Mouse (Mus musculus): ENCODE results near the gene Kank1. TPM values are rescaled to one million over a fixed set of nuclear protein-coding genes. Genes with fewer than 3 reads are reported as not detected.

Gene Kank1
- polyA plus RNA-seq, 1 experiment from 2014 or later = 8.3 TPM

GRCm38 (mm10) chr19:25436789-25437650, 200.2 kb downstream of the Kank1 start:
- H3K4me1 ChIP-seq (ENCODE audit: control insufficient read depth, low read depth, low read length) = no peaks in the 10 kb centered on the region; the same call in 1 of the 2 replicates
- no peak overlapping the region for H3K4me3 ChIP-seq (ENCODE audit: low read depth, low read length)
- H3K4me2 ChIP-seq (ENCODE audit: low read depth, low read length) = no peak overlapping the region
- 50% methylated on average over 20 of the region's 20 CpGs for WGBS (ENCODE audit: insufficient replicate concordance)
- no peak overlapping the region for H3K27ac ChIP-seq (ENCODE audit: low read length)
- no peaks in the 10 kb centered on the region for H3K27me3 ChIP-seq (ENCODE audit: control insufficient read depth, insufficient read depth, low read depth, low read length)
- H3K9me3 ChIP-seq (replicated peaks; ENCODE audit: control insufficient read depth, low read length) = no peaks in the 10 kb centered on the region
- no peaks in the 10 kb centered on the region for H3K36me3 ChIP-seq (ENCODE audit: control insufficient read depth, insufficient read depth)
- ATAC-seq (ENCODE audit: low read depth) = no peak
- no peak overlapping the region for H3K9ac ChIP-seq (ENCODE audit: low read depth, low read length)

- 69% methylated on average over 6 of the region's 6 CpGs for WGBS (ENCODE audit: insufficient replicate concordance)
- no peaks in the 10 kb centered on the region for H3K9me3 ChIP-seq (replicated peaks; ENCODE audit: control insufficient read depth, low read length)
- H3K4me3 ChIP-seq (ENCODE audit: low read depth, low read length) = no peak overlapping the region
- no peaks in the 10 kb centered on the region for H3K27me3 ChIP-seq (ENCODE audit: control insufficient read depth, insufficient read depth, low read depth, low read length)
- no peaks in the 10 kb centered on the region for H3K36me3 ChIP-seq (ENCODE audit: control insufficient read depth, insufficient read depth)
- no peak overlapping the region for H3K27ac ChIP-seq (ENCODE audit: low read length)
- no peaks in the 10 kb centered on the region; the same call in 1 of the 2 replicates for H3K4me1 ChIP-seq (ENCODE audit: control insufficient read depth, low read depth, low read length)
- ATAC-seq (ENCODE audit: low read depth) = no peak
- H3K9ac ChIP-seq (ENCODE audit: low read depth, low read length) = no peak overlapping the region
- no peak overlapping the region for H3K4me2 ChIP-seq (ENCODE audit: low read depth, low read length)
These were observed 201.5 kb downstream of the Kank1 start for GRCm38 (mm10) chr19:25438246-25438645.

- Histone ChIP-seq H3K4me1 (ENCODE audit: control insufficient read depth, low read depth, low read length) (no peaks in the 10 kb centered on the region; the same call in 1 of the 2 replicates), H3K9ac (ENCODE audit: low read depth, low read length) (no peak overlapping the region), H3K27ac (ENCODE audit: low read length) (no peak overlapping the region), H3K36me3 (ENCODE audit: control insufficient read depth, insufficient read depth) (no peaks in the 10 kb centered on the region), H3K4me3 (ENCODE audit: low read depth, low read length) (no peak overlapping the region), H3K9me3 (replicated peaks; ENCODE audit: control insufficient read depth, low read length) (no peaks in the 10 kb centered on the region), H3K27me3 (ENCODE audit: control insufficient read depth, insufficient read depth, low read depth, low read length) (no peaks in the 10 kb centered on the region), H3K4me2 (ENCODE audit: low read depth, low read length) (no peak overlapping the region)
- ATAC-seq (ENCODE audit: low read depth) = no peak
- WGBS (ENCODE audit: insufficient replicate concordance) = 71% methylated on average over 6 of the region's 6 CpGs
These were observed 203.0 kb downstream of the Kank1 start for GRCm38 (mm10) chr19:25439807-25440206.

- no peaks in the 10 kb centered on the region for H3K9me3 ChIP-seq (replicated peaks; ENCODE audit: control insufficient read depth, low read length)
- ATAC-seq (ENCODE audit: low read depth) = no peak
- no peak overlapping the region for H3K9ac ChIP-seq (ENCODE audit: low read depth, low read length)
- H3K4me2 ChIP-seq (ENCODE audit: low read depth, low read length) = no peak overlapping the region
- 44% methylated on average over 4 of the region's 4 CpGs for WGBS (ENCODE audit: insufficient replicate concordance)
- no peak overlapping the region for H3K27ac ChIP-seq (ENCODE audit: low read length)
- H3K4me3 ChIP-seq (ENCODE audit: low read depth, low read length) = no peak overlapping the region
- H3K36me3 ChIP-seq (ENCODE audit: control insufficient read depth, insufficient read depth) = no peaks in the 10 kb centered on the region
- no peaks in the 10 kb centered on the region for H3K4me1 ChIP-seq (ENCODE audit: control insufficient read depth, low read depth, low read length)
- H3K27me3 ChIP-seq (ENCODE audit: control insufficient read depth, insufficient read depth, low read depth, low read length) = no peaks in the 10 kb centered on the region
These were observed 204.0 kb downstream of the Kank1 start for GRCm38 (mm10) chr19:25440736-25441135.

- Histone ChIP-seq H3K4me3 (ENCODE audit: low read depth, low read length) (no peak overlapping the region), H3K4me2 (ENCODE audit: low read depth, low read length) (no peak overlapping the region), H3K27ac (ENCODE audit: low read length) (no peak overlapping the region), H3K9ac (ENCODE audit: low read depth, low read length) (no peak overlapping the region), H3K27me3 (ENCODE audit: control insufficient read depth, insufficient read depth, low read depth, low read length) (no peaks in the 10 kb centered on the region), H3K36me3 (ENCODE audit: control insufficient read depth, insufficient read depth) (no peaks in the 10 kb centered on the region), H3K9me3 (replicated peaks; ENCODE audit: control insufficient read depth, low read length) (no peaks in the 10 kb centered on the region), H3K4me1 (ENCODE audit: control insufficient read depth, low read depth, low read length) (no peaks in the 10 kb centered on the region)
- WGBS (ENCODE audit: insufficient replicate concordance) = 22% methylated on average over 7 of the region's 7 CpGs
- ATAC-seq (ENCODE audit: low read depth) = no peak
These were observed 208.3 kb downstream of the Kank1 start for GRCm38 (mm10) chr19:25445054-25445453.

- Histone ChIP-seq H3K36me3 (ENCODE audit: control insufficient read depth, insufficient read depth) (no peaks in the 10 kb centered on the region), H3K27ac (ENCODE audit: low read length) (no peak overlapping the region), H3K9me3 (replicated peaks; ENCODE audit: control insufficient read depth, low read length) (no peaks in the 10 kb centered on the region), H3K4me1 (ENCODE audit: control insufficient read depth, low read depth, low read length) (no peaks in the 10 kb centered on the region), H3K27me3 (ENCODE audit: control insufficient read depth, insufficient read depth, low read depth, low read length) (no peaks in the 10 kb centered on the region), H3K9ac (ENCODE audit: low read depth, low read length) (no peak overlapping the region), H3K4me3 (ENCODE audit: low read depth, low read length) (no peak overlapping the region), H3K4me2 (ENCODE audit: low read depth, low read length) (no peak overlapping the region)
- 10% methylated on average over 8 of the region's 8 CpGs for WGBS (ENCODE audit: insufficient replicate concordance)
- no peak for ATAC-seq (ENCODE audit: low read depth)
These were observed 209.1 kb downstream of the Kank1 start for GRCm38 (mm10) chr19:25445842-25446241.

- WGBS (ENCODE audit: insufficient replicate concordance) = 49% methylated on average over 2 of the region's 2 CpGs
- H3K9ac ChIP-seq (ENCODE audit: low read depth, low read length) = no peak overlapping the region
- H3K4me2 ChIP-seq (ENCODE audit: low read depth, low read length) = no peak overlapping the region
- no peak for ATAC-seq (ENCODE audit: low read depth)
- H3K9me3 ChIP-seq (replicated peaks; ENCODE audit: control insufficient read depth, low read length) = no peaks in the 10 kb centered on the region
- no peak overlapping the region for H3K27ac ChIP-seq (ENCODE audit: low read length)
- no peaks in the 10 kb centered on the region for H3K36me3 ChIP-seq (ENCODE audit: control insufficient read depth, insufficient read depth)
- no peaks in the 10 kb centered on the region for H3K4me1 ChIP-seq (ENCODE audit: control insufficient read depth, low read depth, low read length)
- no peaks in the 10 kb centered on the region for H3K27me3 ChIP-seq (ENCODE audit: control insufficient read depth, insufficient read depth, low read depth, low read length)
- no peak overlapping the region for H3K4me3 ChIP-seq (ENCODE audit: low read depth, low read length)
These were observed 209.9 kb downstream of the Kank1 start for GRCm38 (mm10) chr19:25446683-25447082.

GRCm38 (mm10) chr19:25447373-25447772, 210.6 kb downstream of the Kank1 start:
- H3K4me2 ChIP-seq (ENCODE audit: low read depth, low read length) = no peak overlapping the region
- H3K27me3 ChIP-seq (ENCODE audit: control insufficient read depth, insufficient read depth, low read depth, low read length) = no peaks in the 10 kb centered on the region
- no peaks in the 10 kb centered on the region for H3K4me1 ChIP-seq (ENCODE audit: control insufficient read depth, low read depth, low read length)
- H3K4me3 ChIP-seq (ENCODE audit: low read depth, low read length) = no peak overlapping the region
- H3K36me3 ChIP-seq (ENCODE audit: control insufficient read depth, insufficient read depth) = no peaks in the 10 kb centered on the region
- no peak overlapping the region for H3K9ac ChIP-seq (ENCODE audit: low read depth, low read length)
- H3K9me3 ChIP-seq (replicated peaks; ENCODE audit: control insufficient read depth, low read length) = no peaks in the 10 kb centered on the region
- ATAC-seq (ENCODE audit: low read depth) = no peak
- 34% methylated on average over 5 of the region's 5 CpGs for WGBS (ENCODE audit: insufficient replicate concordance)
- H3K27ac ChIP-seq (ENCODE audit: low read length) = no peak overlapping the region

GRCm38 (mm10) chr19:25450869-25451629, 214.3 kb downstream of the Kank1 start:
- WGBS (ENCODE audit: insufficient replicate concordance) = 26% methylated on average over 11 of the region's 11 CpGs
- H3K9ac ChIP-seq (ENCODE audit: low read depth, low read length) = no peak overlapping the region
- ATAC-seq (ENCODE audit: low read depth) = no peak

More at GRCm38 (mm10) chr19:25450869-25451629, 214.3 kb downstream of the Kank1 start:
- Histone ChIP-seq H3K27me3 (ENCODE audit: control insufficient read depth, insufficient read depth, low read depth, low read length) (no peaks in the 10 kb centered on the region), H3K4me3 (ENCODE audit: low read depth, low read length) (no peak overlapping the region), H3K4me2 (ENCODE audit: low read depth, low read length) (no peak overlapping the region), H3K27ac (ENCODE audit: low read length) (no peak overlapping the region), H3K4me1 (ENCODE audit: control insufficient read depth, low read depth, low read length) (no peaks in the 10 kb centered on the region), H3K36me3 (ENCODE audit: control insufficient read depth, insufficient read depth) (no peaks in the 10 kb centered on the region), H3K9me3 (replicated peaks; ENCODE audit: control insufficient read depth, low read length) (no peaks in the 10 kb centered on the region)
